Mouse (Mus musculus): Measurements from ENCODE around the gene Ppp2r2d. TPM values are rescaled to one million over a fixed set of nuclear protein-coding genes. Genes with fewer than 3 reads are reported as not detected.

The Ppp2r2d gene
- total RNA-seq (2023) = 54.1 TPM

DNA sequence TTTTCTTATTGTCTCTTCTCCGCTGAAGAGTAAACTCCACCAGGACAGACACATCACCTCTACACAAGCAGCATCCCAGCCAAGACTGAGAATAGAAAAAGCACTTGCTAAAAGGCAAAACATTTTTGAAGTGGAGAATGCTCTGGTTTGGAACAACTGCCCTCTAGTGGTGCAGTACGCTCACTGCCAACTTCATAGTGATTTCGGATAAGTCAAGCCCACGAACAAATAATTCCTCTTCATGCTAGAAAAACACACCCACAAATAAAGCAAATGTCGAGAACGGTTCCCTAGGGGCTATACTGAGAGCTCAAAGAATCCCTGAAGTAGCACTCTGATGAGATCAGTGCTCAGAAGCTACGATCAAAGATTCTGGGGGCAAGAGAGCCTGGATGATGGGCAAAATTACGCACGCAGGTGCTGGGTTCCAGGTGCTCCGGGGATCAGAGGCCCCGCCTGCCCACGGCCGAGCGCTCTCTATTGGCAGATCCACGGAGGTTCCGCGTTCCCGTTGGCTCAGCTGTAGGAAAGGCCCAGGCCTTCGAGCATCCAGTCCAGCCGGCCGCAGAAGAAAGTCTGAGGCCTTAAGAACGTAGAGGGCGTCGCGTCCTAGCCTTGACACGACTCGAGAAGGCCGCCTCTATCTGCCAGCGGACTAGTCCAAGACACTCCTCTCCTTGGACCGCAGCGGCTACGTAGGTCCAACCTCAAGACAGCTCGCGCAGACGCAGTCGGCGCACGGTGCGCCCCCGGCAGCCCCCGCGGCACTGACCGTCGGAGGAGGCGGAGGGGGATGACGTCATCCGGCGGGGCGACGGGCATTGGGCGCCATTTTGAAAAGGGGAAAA lies at the start of gene Ppp2r2d, which contains the start of gene Mapk1ip1:
Gene Ppp2r2d (plus strand): TSS at position 536 of the 848 bp plus-strand sequence.
Gene Mapk1ip1 (minus strand): TSS at position 730 of the 848 bp plus-strand sequence.

DNA sequence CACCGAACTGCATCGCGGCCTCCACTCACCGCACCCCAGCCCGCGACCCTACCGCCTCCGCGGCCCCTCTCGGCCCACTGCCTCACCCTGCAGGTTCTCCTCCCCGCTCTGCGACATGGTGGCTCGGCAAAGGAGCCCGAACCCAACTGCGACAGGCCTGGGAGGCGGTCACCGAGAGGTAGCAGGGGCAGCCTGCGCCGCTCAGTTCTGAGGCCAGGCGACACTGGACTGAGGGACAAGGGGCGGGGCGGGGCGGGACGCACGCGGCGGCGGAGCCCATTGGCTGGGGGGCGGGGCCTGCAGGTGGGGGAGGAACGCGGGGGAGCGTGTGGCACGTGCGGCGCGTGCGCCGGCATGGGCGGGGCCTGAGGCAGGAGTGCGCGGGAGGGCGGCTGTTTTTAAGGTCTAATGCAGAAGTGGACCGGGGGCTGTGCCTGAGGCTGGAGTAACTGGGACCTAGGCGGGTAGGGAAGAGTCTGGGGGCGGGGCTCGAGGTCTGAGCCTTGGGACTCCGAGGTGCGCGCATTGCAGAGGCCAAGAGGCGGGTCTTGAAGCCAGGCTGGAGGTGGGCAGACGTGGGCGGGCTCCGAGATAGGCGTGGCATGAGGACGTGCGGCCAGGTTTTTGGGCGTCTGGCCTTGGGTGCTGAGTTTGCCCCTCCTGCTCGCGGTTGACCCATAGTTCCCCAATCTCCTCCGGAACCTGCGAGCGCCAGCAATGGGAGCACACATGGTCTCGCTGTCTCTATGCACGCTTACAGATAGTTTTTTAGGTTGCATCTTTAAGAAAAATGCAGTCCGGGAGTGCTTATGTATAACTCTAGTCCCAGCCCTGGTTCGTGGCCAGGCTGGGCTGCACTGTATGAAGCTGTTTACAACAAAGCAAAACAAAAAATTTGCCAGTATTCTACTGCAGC lies 63.7 kb downstream of the Ppp2r2d start, which contains the start of gene Bnip3:
Gene Bnip3 (minus strand): TSS at position 243 of the 916 bp plus-strand sequence.

Other genes with a start within 250 kb of the Ppp2r2d start
- gene Mapk1ip1, start 194 bp downstream of the Ppp2r2d start, total RNA-seq (2023) = 50.9 TPM
- 3.9 TPM for gene Bnip3, start 63.4 kb downstream of the Ppp2r2d start, total RNA-seq (2023)
- gene Jakmip3, start 94.7 kb downstream of the Ppp2r2d start, total RNA-seq (2023) = not detected
- not detected for gene Dpysl4, start 239.9 kb downstream of the Ppp2r2d start, total RNA-seq (2023)

All from CD8-positive naive resting alpha-beta T cell, adult 57 days (primary cell).